Mouse (Mus musculus) cerebellum, postnatal 25 days (tissue): ENCODE results near the gene Nagk.

Experiments
- DNase-seq, 2 experiments: peaks; one replicate each; pipeline ENCODE4 v3.0.0; 2021; ENCODE audit warnings: mixed read lengths in 2 of 2

Nagk gene

DNA sequence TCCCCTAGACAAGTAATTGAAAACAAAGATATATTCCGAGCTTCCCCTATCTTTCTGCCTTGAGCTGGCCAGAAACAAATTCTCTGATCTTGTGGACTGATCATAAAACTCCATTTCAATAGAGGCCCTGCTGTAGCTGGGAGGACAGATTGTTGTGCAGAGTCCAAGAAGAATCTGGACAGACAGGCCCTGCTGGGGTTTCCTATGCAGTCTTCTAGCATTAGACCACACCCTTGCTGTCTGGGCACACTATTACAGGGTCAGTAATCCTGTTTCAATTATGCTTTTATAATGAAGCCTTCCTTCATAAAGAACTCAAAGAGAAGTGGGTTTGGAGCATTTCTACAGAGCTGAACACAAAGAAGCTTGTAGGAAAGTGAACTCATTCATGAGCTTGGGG, 24.2 kb downstream of the Nagk start:
- DNase-seq = no peak

DNA sequence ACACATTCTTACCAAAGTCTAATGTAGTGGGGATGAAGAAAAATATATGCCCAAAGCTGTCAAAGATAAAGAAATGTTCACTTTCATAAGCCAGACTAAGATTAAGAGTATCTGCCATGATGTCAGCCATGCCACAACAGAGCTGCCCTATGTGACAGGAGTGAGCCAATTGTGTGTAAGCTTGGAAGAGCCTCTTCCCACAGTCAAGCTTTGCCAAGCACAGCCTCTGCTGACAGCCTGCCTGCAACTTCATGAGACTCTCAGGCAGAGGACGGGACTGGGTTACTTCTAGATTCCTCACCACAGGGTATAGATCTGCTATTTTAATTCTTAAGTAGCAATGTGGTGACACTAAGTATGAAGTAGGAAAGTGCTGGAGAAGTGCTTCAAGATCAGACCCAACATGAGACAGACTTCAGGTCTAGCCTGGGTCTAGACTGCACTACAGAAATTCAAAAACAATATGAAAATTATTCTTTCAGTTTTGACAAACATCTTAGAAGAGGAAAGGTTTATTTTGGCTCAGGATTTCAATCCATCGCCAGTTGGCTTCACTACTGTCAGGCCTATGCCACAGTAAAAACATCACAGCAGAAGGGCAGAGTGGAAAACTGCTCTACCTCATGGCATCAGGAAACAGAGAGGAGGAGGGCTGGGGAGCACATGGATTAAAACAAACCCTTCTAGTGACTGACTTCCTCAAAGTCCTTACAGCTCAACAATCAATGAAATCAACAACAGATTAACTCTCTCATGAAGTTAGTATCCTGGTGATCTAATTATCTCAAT, 26.1 kb downstream of the Nagk start:
- DNase-seq = no peak

DNA sequence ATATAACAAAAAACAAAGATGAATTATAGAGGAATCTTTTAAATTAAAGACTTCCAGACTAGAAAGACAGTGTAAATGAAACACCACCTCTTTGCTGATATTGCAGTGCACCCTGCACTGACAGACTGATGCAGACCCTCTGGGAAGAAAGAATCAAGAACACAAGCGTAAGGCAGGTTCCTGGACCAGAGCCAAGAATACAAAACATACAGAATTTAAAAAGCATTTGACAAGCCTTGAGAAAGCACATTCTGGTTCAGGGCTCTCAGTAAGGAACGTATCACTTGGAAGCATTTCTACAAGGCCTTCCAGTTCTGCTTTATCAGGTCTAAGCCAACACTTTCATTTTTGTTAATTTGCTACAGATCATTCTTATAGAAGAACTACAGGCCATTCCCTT, 27.1 kb downstream of the Nagk start:
- no peak for DNase-seq

- no peak for DNase-seq
Observed at GRCm38 (mm10) chr6:83830941-83831605, 36.3 kb downstream of the Nagk start.

DNA sequence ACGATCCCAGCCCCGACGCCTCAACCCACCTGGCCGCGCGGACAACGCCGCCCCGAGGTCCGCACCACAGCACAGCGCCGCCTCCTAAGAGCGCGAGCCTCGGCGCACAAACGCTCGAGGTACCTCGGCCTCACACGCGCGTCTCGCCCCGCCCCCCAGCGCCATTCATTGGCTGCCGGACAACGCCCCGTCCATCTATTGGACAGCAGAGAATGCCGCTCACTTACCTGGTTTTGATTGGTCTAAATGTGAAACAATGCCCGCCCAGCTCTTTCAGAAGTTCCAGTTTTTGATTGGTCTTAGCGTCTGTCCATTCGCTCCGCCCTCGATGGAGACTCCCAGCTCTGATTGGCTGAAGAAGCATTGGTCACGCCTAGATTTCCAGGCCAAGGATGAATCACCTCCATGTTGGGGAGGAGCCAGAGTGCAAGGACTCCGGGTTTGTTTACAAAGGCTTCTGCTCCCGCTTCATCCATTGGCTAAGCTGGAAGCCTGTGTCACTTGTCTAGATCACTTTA, 36.9 kb downstream of the Nagk start, which contains the start of gene Paip2b:
Paip2b (minus strand) TSS at position 136 of the 518 bp plus-strand sequence.
- peak; percentile 99 to 100 for DNase-seq

- peak; percentile 12 for DNase-seq
Observed at GRCm38 (mm10) chr6:83832393-83832792, 37.6 kb downstream of the Nagk start.

DNA sequence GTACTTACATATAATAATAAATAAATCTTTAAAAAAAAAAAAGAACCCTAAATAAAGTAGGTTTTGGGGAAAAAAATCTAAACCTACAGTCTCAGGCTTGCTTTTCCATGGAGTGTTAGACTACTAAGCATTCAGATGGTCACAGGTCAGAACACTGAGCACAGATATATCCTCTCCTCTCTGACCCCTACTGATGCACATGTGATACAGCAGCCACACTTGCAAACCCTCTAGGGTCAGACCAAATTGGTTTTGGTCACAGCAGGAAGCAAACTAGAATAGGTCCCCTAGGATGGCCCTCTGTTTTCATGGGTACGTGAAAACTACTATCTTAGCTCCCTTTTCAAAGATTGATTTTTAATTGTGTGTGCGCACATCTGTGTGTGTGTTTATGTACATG, 42.0 kb downstream of the Nagk start:
- DNase-seq = no peak

GRCm38 (mm10) chr6:83838046-83838445, 43.3 kb downstream of the Nagk start:
- no peak for DNase-seq

GRCm38 (mm10) chr6:83840086-83840485, 45.3 kb downstream of the Nagk start:
- DNase-seq = no peak

- no peak for DNase-seq
Observed at GRCm38 (mm10) chr6:83844913-83845312, 50.1 kb downstream of the Nagk start.

DNA sequence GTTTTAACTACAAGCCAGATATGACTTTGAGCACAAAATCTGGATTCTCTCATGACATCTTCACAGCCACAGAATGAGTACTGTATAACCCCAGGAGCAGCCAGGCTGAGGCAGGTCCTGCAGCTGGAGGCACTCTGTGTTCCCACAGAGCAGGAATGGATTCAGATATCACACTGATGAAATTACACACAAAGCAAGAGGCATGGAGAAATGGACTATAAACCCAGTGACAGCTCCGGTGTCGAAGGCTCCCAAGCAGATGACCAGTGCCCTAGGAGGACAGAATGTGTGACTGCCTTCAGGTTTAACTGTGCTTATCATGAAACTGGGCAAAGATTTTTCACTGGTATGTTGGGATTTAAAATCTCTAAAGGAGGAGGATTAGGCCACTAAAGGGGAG, 51.4 kb downstream of the Nagk start:
- DNase-seq = no peak

GRCm38 (mm10) chr6:83849446-83849845, 54.7 kb downstream of the Nagk start:
- DNase-seq = no peak
